Mouse (Mus musculus): ENCODE measurements around the gene Itpripl2. TPM values are rescaled to one million over a fixed set of nuclear protein-coding genes. Genes with fewer than 3 reads are reported as not detected.

Itpripl2 gene
- polyA plus RNA-seq (2014; fragmentation: Illumina TruSeq; extraction: RNeasy Lipid Tissue Mini Kit (QIAGEN cat#74804); ENCODE audit: low read depth, low replicate concordance): 18.2 TPM

DNA sequence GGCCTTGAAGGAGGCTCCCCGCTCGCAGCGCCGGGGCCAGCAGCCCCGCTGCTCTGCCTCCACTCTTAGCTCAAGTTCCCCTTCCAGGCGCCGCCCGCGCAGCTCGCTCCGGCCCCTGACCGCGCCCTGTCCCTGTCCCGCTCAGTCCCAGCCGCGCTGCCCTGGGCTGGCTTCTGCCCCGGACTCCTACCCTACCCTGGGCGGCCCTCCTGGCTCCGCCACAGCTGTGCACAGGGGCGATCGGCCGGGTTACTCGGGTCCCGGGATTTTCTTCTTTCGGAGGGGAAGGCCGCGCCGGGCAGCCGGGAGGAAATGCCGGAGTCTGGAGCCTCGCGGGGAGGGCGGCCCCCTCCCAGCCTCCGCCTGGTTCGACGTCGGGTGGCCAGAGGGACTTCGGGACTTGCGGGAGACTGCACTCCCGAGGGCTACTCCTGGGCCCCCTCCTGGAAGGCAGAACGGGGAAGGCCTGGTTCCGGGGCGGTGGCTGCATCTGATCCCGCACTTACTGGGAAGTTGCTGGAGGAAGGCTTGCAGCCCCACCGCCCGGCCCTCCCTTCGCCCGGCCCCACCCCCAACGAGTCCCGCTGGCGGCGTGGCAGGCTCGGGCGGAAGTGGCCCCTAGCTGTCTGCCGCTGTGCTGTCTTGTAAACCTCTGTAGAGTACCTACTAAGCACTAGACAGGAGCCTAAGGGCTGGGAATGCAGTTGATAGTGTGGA is at the start of gene Itpripl2:
TSS of gene Itpripl2 (minus strand) at position 545 of the 717 bp plus-strand sequence.

DNA sequence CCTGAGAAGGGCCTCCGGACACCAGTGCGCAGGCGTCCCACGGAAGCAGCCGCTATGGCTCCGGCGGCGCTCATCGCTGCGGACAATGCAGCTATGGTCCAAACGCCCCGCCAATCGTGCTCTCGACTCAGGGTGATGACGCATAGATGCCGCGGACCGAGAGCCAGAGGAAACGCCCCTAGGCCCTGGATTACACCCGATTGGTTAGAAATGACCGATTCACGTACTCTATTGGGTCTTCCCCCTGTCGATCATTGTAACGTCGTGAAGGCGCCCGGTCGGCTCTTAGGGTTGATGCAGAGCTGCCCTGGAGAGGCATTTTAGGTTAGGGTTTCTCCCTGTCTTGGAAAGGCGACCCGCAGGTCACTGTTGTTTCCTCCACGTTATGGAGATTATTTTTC is 41.4 kb upstream of the Itpripl2 start, which contains the start of gene Coq7:
TSS of gene Coq7 (minus strand) at position 179 of the 401 bp plus-strand sequence.

DNA sequence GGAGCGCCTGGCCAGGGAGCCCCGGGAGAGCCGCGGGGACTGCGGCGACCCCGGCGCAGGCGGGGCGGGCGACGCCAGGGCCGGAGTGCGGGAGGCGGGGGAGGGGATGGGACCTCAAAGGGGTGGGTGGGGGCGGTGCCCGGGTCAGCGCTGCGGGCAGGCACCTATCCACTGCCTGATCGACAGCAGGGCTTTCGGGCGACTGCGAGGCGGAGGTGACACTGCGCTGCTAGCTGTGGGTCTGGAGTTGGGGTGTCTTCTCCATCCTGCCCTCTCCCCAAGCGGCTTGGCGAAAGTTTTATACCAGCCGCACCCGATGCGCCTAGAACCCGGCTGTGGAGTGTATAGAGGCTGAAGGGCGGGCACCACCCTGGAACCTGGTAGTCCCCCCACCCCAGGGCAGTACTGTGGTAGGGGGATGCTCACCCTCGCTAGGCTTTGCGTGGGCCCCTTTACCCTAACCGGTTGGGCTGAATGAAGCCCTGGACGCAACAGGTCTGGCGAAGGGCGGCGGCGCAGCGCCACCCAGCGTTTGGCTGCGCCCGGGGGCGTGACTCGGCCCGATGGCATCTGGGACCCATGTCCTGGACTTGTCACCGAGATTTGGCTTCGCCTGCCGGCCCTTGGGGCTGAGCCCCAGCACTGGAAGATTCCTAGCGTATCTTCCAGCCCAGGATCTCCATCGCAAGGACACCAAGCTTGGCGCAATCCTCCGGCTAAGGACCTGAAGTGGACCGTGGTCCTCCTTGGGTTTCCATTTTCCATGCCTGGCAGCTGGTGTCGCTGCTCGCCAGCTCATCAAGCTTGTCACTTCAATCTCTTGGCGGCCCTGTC is 43.4 kb downstream of the Itpripl2 start, which contains the start of gene Syt17:
TSS of gene Syt17 (minus strand) at position 89 of the 834 bp plus-strand sequence.

Other genes with a start within 250 kb of the Itpripl2 start
- 37.5 TPM for gene Smg1, start 248.3 kb downstream of the Itpripl2 start, polyA plus RNA-seq (2014; fragmentation: Illumina TruSeq; extraction: RNeasy Lipid Tissue Mini Kit (QIAGEN cat#74804); ENCODE audit: low read depth, low replicate concordance)
- gene Syt17, start 43.8 kb downstream of the Itpripl2 start, polyA plus RNA-seq (2014; fragmentation: Illumina TruSeq; extraction: RNeasy Lipid Tissue Mini Kit (QIAGEN cat#74804); ENCODE audit: low read depth, low replicate concordance): 6.2 TPM
- gene Coq7, start 41.4 kb upstream of the Itpripl2 start, polyA plus RNA-seq (2014; fragmentation: Illumina TruSeq; extraction: RNeasy Lipid Tissue Mini Kit (QIAGEN cat#74804); ENCODE audit: low read depth, low replicate concordance): 14.8 TPM
- gene Tmc7, start 92.8 kb upstream of the Itpripl2 start, polyA plus RNA-seq (2014; fragmentation: Illumina TruSeq; extraction: RNeasy Lipid Tissue Mini Kit (QIAGEN cat#74804); ENCODE audit: low read depth, low replicate concordance): 2.2 TPM
- 2.2 TPM for gene Tmc5, start 105.3 kb upstream of the Itpripl2 start, polyA plus RNA-seq (2014; fragmentation: Illumina TruSeq; extraction: RNeasy Lipid Tissue Mini Kit (QIAGEN cat#74804); ENCODE audit: low read depth, low replicate concordance)
- gene Gde1, start 213.8 kb upstream of the Itpripl2 start, polyA plus RNA-seq (2014; fragmentation: Illumina TruSeq; extraction: RNeasy Lipid Tissue Mini Kit (QIAGEN cat#74804); ENCODE audit: low read depth, low replicate concordance): 271 TPM
- gene Ccp110, start 220.6 kb upstream of the Itpripl2 start, polyA plus RNA-seq (2014; fragmentation: Illumina TruSeq; extraction: RNeasy Lipid Tissue Mini Kit (QIAGEN cat#74804); ENCODE audit: low read depth, low replicate concordance): 16.3 TPM
- 12.6 TPM for gene Vps35l, start 248.3 kb upstream of the Itpripl2 start, polyA plus RNA-seq (2014; fragmentation: Illumina TruSeq; extraction: RNeasy Lipid Tissue Mini Kit (QIAGEN cat#74804); ENCODE audit: low read depth, low replicate concordance)

Measured in kidney, adult 10 weeks (tissue).